Mouse (Mus musculus) hindbrain, embryonic 13.5 days (tissue): ENCODE results near the gene Wsb2. TPM values are rescaled to one million over a fixed set of nuclear protein-coding genes. Genes with fewer than 3 reads are reported as not detected.

Experiments used
- ATAC-seq: fragments of 200-750 bp; cut with Nextera tagmentation; 2 replicates; pipeline ENCODE4 v1.8.0; 2017; ENCODE audit warnings: moderate TSS enrichment; ENCODE audit not compliant: low FRiP score
- H3K27ac ChIP-seq: fragments of 300-500 bp; sonication (generic); 2 replicates; pipeline ENCODE4 v1.5.1; 2015; ENCODE audit warnings: inconsistent platforms, mild to moderate bottlenecking, moderate library complexity
- H3K27me3 ChIP-seq: fragments of 300-500 bp; sonication (generic); 2 replicates; pipeline ENCODE4 v1.6.1; 2015; ENCODE audit warnings: mild to moderate bottlenecking, inconsistent platforms
- H3K36me3 ChIP-seq: fragments of 300-500 bp; sonication (generic); 2 replicates; pipeline ENCODE4 v1.6.1; 2015; ENCODE audit warnings: mild to moderate bottlenecking, inconsistent platforms
- H3K4me1 ChIP-seq: fragments of 300-500 bp; sonication (generic); replicated peaks from 2 replicates; pipeline ENCODE4 v1.6.1; 2015; ENCODE audit warnings: inconsistent platforms
- H3K4me2 ChIP-seq: fragments of 300-500 bp; sonication (generic); 2 replicates; pipeline ENCODE4 v1.6.1; 2015; ENCODE audit warnings: inconsistent platforms, mild to moderate bottlenecking, moderate library complexity
- H3K4me3 ChIP-seq: fragments of 300-500 bp; sonication (generic); 2 replicates; pipeline ENCODE4 v1.5.1; 2015; ENCODE audit warnings: mild to moderate bottlenecking, inconsistent platforms
- H3K9ac ChIP-seq: fragments of 300-500 bp; sonication (generic); 2 replicates; pipeline ENCODE4 v1.6.1; 2015; ENCODE audit warnings: mild to moderate bottlenecking, inconsistent platforms
- H3K9me3 ChIP-seq: fragments of 300-500 bp; sonication (generic); 2 replicates; pipeline ENCODE4 v1.6.1; 2016; ENCODE audit warnings: inconsistent platforms
- WGBS: fragments of 180-500 bp; shearing (Covaris S2); methylation state at CpG from one replicate; pipeline ENCODE4 v1.1.7; 2015; 5-methylcytosine and 5-hydroxymethylcytosine counted together
- polyA plus RNA-seq: library from polyadenylated mRNA; unstranded; fragments of >200 nt; fragmentation: Nextera tagmentation; extraction: Ambion mirVana; gene quantifications from 2 replicates; pipeline ENCODE4 v1.2.1, GENCODE M21; 2015

Gene Wsb2
- 181 and 194 TPM in 2 replicates for polyA plus RNA-seq

DNA sequence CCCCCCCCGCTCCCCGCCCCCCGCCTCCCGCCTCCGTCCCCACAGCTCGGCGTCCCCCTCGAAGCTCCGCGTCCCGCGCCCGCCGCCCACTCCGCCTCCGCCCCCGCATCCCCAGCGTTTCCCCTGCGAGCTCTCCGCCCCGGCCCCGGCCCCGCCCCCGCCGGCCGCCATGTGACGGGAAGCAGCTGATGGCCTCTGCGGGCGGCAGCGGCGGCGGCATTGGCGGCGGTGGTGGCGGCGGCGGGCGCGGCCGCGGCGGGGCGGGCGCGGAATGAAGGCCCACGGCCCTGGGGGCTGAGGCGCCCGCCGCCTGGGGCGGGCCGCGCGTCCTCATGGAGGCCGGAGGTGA is at the start of gene Wsb2:
Wsb2 (plus strand) TSS at position 176 of the 349 bp plus-strand sequence.
- peaks cover 55% of the 10 kb centered on the region for H3K4me1 ChIP-seq
- H3K9me3 ChIP-seq: no peaks in the 10 kb centered on the region
- peak; percentile 79 for ATAC-seq
- no peaks in the 10 kb centered on the region for H3K36me3 ChIP-seq
- WGBS: 0% methylated on average over 14 of the region's 54 CpGs
- peak within 1 kb of the TSS; percentile 99 for H3K9ac ChIP-seq
- peak within 1 kb of the TSS; percentile 88 for H3K4me2 ChIP-seq
- H3K27ac ChIP-seq: peak within 1 kb of the TSS; percentile 96
- no peaks in the 10 kb centered on the region for H3K27me3 ChIP-seq
- peak within 1 kb of the TSS; percentile 98 for H3K4me3 ChIP-seq

DNA sequence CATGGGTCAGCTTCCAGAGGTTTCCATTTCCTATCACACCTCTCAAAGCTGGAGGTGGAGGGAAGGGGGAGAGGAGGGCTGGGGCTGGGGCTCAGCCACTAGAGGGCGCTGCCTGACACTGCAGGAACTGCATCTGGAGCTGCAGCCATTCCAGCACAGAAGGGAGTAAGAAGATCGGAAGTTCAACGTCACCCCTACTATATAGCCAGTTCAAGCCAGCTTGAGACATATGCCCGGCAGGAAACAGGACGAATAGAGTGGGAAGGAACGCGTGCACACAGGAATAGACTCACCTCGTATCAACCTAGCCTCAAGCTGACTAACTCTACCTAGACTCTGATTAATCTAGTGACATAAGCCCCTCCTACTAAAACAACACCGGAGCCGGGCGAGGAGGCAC is 49.4 kb upstream of the Wsb2 start:
- Histone ChIP-seq H3K9ac (no peak overlapping the region), H3K27me3 (no peaks in the 10 kb centered on the region), H3K36me3 (no peaks in the 10 kb centered on the region), H3K27ac (no peak overlapping the region), H3K9me3 (no peaks in the 10 kb centered on the region), H3K4me1 (peaks cover 3% of the 10 kb centered on the region), H3K4me2 (no peak overlapping the region), H3K4me3 (no peak overlapping the region)
- WGBS: 44% methylated on average over 11 of the region's 11 CpGs
- ATAC-seq: no peak

DNA sequence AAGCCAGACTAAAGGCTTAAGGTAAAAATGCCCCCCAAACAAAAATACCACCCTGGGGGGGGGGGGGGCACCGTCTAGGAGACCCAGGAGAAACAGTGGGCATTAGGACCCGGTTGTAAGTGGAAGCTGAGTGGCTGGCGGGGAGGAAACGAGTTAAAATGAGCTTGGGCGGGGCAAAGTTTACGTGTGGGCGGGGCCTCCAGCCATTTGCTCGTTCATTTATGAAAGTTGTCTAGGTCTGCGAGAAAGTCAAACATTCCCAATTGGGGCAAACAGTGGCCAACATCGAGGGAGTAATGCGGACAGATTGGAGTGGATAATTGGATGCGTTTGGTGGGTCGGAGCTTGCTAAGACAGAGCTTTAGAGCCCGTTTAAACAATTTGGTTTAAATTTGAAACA is 43.7 kb upstream of the Wsb2 start:
- peak overlapping the region; percentile 14; the same call in 1 of the 2 replicates for H3K4me3 ChIP-seq
- H3K36me3 ChIP-seq: no peaks in the 10 kb centered on the region
- no peak overlapping the region for H3K27ac ChIP-seq
- no peak for ATAC-seq
- peaks cover 35% of the 10 kb centered on the region for H3K27me3 ChIP-seq
- H3K9me3 ChIP-seq: no peaks in the 10 kb centered on the region
- H3K4me2 ChIP-seq: peak overlapping the region; percentile 26
- WGBS: 32% methylated on average over 14 of the region's 14 CpGs
- no peak overlapping the region for H3K9ac ChIP-seq
- peaks cover 13% of the 10 kb centered on the region for H3K4me1 ChIP-seq

DNA sequence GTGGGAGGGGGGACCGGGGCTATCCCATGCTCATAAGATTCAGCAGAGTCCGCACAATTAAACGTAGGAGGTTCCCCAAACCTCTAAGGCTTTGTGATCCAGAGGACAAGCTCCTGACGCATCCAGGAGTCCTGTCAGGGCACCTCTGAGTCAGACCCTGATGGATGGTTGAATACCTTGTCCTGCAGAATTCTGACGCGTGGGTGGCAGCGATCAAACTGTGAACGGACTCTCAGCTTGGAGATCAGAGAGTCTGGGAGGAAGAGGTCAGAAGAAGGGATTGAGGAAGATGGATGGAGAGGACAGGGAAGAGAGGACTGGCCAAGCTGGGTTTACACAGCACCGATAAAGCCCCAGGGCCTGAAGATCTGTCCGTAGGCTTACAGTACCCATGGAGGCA is 43.2 kb upstream of the Wsb2 start:
- WGBS: 41% methylated on average over 10 of the region's 10 CpGs
- H3K9me3 ChIP-seq: no peaks in the 10 kb centered on the region
- H3K9ac ChIP-seq: no peak overlapping the region
- peak overlapping the region; percentile 26 for H3K4me2 ChIP-seq
- ATAC-seq: no peak
- H3K4me1 ChIP-seq: peaks cover 17% of the 10 kb centered on the region
- no peak overlapping the region for H3K4me3 ChIP-seq
- H3K36me3 ChIP-seq: no peaks in the 10 kb centered on the region
- H3K27ac ChIP-seq: no peak overlapping the region
- H3K27me3 ChIP-seq: peaks cover 39% of the 10 kb centered on the region

DNA sequence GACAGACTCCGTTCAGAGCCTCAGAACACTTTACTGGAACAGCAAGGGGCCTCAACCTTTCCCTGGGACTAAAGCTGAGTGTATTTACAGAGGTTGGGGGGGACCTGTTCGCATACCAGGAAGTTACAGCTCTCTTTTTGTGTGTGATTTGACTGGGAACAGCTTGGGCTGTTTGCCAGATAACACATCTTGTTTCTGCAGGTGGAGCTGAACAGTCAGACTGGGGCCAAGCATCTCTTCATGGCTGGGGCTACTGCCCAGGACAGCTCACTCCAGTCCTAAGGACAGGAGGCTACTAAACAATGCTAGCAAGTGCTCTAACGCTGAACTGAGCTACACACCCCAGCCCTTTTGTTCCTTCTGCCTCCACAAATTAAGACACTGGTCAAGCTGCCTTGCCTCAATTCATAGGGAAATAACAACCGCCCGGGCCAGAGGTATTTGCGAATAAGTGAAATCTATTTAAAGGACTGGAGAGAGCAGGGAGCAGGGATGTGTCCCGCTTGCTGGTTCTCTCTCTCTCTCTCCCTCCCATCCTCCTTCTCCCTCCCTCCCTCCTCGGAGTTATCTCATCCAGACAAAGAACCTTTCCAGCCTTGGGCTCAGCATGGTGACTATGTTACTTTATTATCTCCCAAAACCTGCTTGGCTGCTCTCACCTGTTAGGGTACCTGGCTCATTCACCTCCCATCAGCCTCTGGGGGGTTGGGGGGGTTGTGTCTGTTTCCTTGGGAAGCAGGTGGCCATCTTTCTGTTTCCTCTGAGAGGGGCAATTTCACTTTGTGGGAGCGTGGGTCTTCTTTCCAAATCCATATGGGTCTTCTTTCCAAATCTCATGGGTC is 42.3 kb upstream of the Wsb2 start:
- H3K9me3 ChIP-seq: no peaks in the 10 kb centered on the region
- ATAC-seq: no peak
- 14% methylated on average over 9 of the region's 9 CpGs for WGBS
- no peak overlapping the region for H3K9ac ChIP-seq
- H3K4me3 ChIP-seq: no peak overlapping the region
- H3K4me2 ChIP-seq: no peak overlapping the region
- no peak overlapping the region for H3K27ac ChIP-seq
- no peaks in the 10 kb centered on the region for H3K36me3 ChIP-seq
- peaks cover 24% of the 10 kb centered on the region for H3K4me1 ChIP-seq
- H3K27me3 ChIP-seq: peaks cover 48% of the 10 kb centered on the region

DNA sequence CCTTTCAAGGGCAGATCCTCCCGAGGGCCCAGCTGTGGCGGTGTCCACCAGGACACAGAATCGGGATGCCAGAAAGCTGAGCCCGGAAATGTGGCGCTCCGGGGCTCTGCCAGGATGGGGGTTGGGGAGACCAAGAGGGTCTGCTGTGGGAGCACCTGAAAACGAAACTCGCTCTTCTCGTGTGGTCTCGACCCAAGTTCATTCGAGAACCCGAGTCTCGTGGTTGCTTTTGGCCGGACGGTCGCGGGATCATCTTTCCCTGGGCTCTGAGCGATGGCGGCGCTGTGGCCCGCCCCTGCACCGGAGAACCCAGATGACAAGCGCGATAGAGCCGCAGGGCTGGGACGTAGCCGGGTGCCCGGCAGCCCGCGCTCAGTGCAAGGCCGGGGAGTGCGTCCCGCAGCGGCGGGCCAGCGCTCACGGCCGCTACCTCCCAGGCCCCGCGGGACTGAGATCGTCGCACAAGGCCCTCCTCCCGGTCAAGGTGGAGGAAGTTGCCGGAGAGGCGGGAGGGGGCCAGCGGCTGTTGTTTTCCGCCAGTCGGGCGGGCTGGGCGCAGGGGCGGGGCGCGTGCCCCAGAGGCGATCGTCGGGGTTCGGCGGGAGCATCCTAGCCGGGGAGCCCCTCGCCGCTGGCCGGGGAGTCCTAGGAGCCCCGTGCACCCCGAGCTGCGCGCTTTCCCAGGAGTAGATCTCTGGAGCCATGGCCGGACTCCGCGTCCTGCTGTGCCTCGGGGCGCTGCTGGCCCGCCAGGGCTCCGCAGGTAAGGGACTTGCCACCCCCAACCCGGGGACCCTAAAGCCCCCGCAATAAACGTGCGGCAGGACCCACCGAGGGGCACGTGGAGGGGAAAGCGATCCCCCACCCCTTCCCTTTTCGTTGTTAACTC is 38.1 kb upstream of the Wsb2 start, which contains the start of gene Vsig10:
Vsig10 (plus strand) TSS at position 343 of the 889 bp plus-strand sequence.
- Histone ChIP-seq H3K9me3 (no peaks in the 10 kb centered on the region), H3K9ac (peak within 1 kb of the TSS; percentile 79), H3K36me3 (no peaks in the 10 kb centered on the region), H3K27ac (no peak within 1 kb of the TSS), H3K4me3 (peak within 1 kb of the TSS; percentile 66), H3K4me2 (peak within 1 kb of the TSS; percentile 99), H3K4me1 (peaks cover 27% of the 10 kb centered on the region), H3K27me3 (peaks cover 63% of the 10 kb centered on the region)
- ATAC-seq: peak; percentile 80
- WGBS: under 1% methylated on average over 79 of the region's 81 CpGs

DNA sequence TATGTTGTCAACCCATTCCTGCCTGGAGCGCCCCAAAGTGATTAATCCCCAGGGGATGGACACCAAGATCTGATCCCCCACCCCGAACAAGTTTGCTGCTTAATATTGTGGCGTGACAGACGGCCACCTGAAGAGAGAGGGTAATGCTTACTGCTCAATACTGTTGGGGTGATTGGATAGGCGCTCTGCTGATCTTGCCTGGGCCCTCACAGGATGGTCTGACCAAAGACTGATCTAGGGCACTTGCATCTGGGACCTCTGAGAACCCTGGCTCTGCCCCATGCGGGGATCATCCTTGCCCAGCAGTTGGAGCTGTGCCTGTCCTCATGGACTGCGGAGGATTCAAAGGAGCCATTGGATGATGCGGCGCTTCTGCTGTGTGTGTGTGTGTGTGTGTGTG is 33.4 kb upstream of the Wsb2 start:
- H3K4me3 ChIP-seq: no peak overlapping the region
- H3K4me1 ChIP-seq: peaks cover 11% of the 10 kb centered on the region
- H3K9me3 ChIP-seq: no peaks in the 10 kb centered on the region
- H3K27me3 ChIP-seq: peaks cover 30% of the 10 kb centered on the region
- H3K36me3 ChIP-seq: no peaks in the 10 kb centered on the region
- no peak overlapping the region for H3K27ac ChIP-seq
- 80% methylated on average over 9 of the region's 9 CpGs for whole genome bisulfite sequencing
- no peak overlapping the region for H3K4me2 ChIP-seq
- ATAC-seq: no peak
- no peak overlapping the region for H3K9ac ChIP-seq

DNA sequence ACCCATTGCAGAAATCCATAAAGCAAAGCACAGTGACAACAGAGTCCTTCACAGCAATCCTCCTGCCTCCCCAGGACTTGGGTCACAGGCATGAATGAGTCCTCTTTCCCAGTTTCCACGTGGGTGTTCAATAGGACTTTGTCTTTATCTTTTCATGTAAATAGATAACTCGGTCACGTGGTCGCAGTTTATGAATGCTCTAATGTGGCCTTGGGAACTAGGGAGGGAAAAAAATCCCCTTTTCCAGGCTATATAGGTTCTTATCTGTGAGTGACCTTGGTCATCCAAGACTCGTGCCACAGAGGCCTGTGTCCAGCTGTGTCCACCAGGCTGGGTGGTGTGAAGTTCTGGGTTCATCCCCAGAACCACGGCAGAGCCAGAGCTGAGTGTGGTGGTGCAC is 30.7 kb upstream of the Wsb2 start:
- Histone ChIP-seq H3K4me1 (no peaks in the 10 kb centered on the region), H3K9ac (no peak overlapping the region), H3K4me3 (no peak overlapping the region), H3K27ac (no peak overlapping the region), H3K27me3 (0 out of 2 replicates have a peak, but pooled peaks cover 3% of the 10 kb centered on the region), H3K4me2 (no peak overlapping the region), H3K9me3 (no peaks in the 10 kb centered on the region), H3K36me3 (no peaks in the 10 kb centered on the region)
- WGBS: 82% methylated on average over 6 of the region's 6 CpGs
- no peak for ATAC-seq

DNA sequence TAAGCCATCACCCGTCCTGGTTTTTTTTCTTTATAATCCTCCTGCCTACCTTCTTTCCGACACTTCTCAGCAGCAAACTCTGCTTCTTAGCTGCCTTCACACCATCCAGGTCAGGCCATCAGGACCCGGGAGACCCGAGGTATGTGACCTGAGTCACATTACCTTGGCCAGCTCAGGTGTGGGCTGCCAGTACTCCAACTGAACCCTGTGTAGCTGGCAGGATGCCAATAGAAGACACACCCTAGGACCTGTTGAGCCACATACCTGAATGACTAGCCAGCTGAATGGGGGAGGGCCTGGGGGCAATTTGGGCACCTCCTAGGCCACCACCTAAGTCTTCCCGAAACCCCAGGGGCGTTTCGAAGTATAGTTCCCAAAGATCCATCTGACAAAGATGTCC is 26.6 kb upstream of the Wsb2 start:
- Histone ChIP-seq H3K4me2 (no peak overlapping the region), H3K36me3 (no peaks in the 10 kb centered on the region), H3K4me1 (no peaks in the 10 kb centered on the region), H3K9me3 (no peaks in the 10 kb centered on the region), H3K27ac (no peak overlapping the region), H3K9ac (no peak overlapping the region), H3K4me3 (no peak overlapping the region), H3K27me3 (no peaks in the 10 kb centered on the region)
- no peak for ATAC-seq
- WGBS: 90% methylated on average over 7 of the region's 7 CpGs

DNA sequence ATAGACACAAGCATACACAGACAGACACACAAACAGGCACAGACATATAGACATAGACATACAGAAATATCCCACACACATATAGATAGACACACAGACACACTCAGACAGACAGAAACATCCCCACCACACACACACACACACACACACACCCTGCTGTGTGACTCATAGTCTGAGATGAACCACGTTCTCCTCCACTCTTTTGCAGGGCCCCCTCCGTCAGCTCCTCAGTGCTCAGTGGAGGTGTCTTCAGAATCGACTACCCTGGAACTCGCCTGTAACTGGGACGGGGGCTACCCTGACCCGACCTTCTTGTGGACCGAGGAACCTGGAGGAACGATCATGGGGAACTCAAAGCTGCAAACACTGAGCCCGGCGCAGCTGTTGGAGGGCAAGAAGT is 19.1 kb upstream of the Wsb2 start:
- Histone ChIP-seq H3K9ac (no peak overlapping the region), H3K4me1 (no peaks in the 10 kb centered on the region), H3K27me3 (no peaks in the 10 kb centered on the region), H3K27ac (no peak overlapping the region), H3K9me3 (no peaks in the 10 kb centered on the region), H3K4me3 (no peak overlapping the region), H3K36me3 (no peaks in the 10 kb centered on the region), H3K4me2 (no peak overlapping the region)
- ATAC-seq: no peak
- 86% methylated on average over 10 of the region's 10 CpGs for WGBS

DNA sequence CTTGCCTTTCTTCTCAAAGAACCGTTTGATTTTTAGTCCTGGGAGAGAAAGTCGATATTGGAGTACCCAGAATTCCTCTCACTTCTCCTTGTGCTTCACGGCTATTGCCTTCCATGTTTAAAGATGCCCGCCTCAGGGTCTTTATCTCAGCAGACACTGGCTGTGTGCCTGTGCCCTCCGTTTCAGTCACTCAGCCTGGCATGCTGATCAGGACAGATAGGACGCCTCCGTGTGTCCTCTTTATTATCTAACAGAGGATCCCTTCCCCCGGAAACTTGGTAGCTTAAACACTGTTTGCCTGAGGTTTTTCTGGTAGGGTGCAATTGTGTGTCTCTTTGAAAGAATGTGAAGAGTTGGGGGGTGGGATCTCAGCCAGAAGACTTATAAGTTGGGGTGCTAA is 18.6 kb upstream of the Wsb2 start:
- H3K4me2 ChIP-seq: no peak overlapping the region
- H3K9me3 ChIP-seq: no peaks in the 10 kb centered on the region
- H3K27me3 ChIP-seq: no peaks in the 10 kb centered on the region
- ATAC-seq: no peak
- no peak overlapping the region for H3K9ac ChIP-seq
- H3K27ac ChIP-seq: no peak overlapping the region
- WGBS: 88% methylated on average over 8 of the region's 8 CpGs
- no peaks in the 10 kb centered on the region for H3K4me1 ChIP-seq
- no peak overlapping the region for H3K4me3 ChIP-seq
- no peaks in the 10 kb centered on the region for H3K36me3 ChIP-seq

DNA sequence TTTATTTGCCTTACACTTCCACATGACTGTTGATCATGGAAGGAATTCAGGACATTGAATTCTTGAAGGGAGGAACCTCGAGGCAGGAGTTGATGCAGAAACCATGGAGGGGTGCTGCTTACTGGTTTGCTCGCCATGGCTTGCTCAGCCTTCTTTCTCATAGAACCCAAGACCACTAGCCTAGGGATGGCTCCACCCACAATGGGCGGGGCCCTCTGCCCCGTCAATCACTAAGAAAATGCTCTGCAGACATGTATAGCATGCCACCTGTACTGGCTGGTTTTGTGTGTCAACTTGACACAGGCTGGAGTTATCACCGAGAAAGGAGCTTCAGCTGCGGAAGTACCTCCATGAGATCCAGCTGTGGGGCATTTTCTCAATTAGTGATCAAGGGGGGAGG is 17.0 kb upstream of the Wsb2 start:
- Histone ChIP-seq H3K9ac (no peak overlapping the region), H3K36me3 (no peaks in the 10 kb centered on the region), H3K4me3 (no peak overlapping the region), H3K4me1 (no peaks in the 10 kb centered on the region), H3K4me2 (no peak overlapping the region), H3K27ac (no peak overlapping the region), H3K9me3 (no peaks in the 10 kb centered on the region), H3K27me3 (no peaks in the 10 kb centered on the region)
- 82% methylated on average over 6 of the region's 6 CpGs for WGBS
- no peak for ATAC-seq
